Mouse (Mus musculus) neural tube, embryonic 14.5 days (tissue): ENCODE data around the gene Adad1. TPM values are rescaled to one million over a fixed set of nuclear protein-coding genes. Genes with fewer than 3 reads are reported as not detected.
A peak's percentile ranks its signal among the peaks of the same experiment; 100 is the strongest.

ENCODE experiments used
- ATAC-seq: fragments of 200-750 bp; cut with Nextera tagmentation; 2 replicates; pipeline ENCODE4 v1.8.0; 2017; ENCODE audit warnings: low read depth, mild to moderate bottlenecking, moderate TSS enrichment, moderate library complexity
- H3K27ac ChIP-seq: fragments of 300-500 bp; sonication (generic); 2 replicates; pipeline ENCODE4 v1.5.1; 2014; ENCODE audit warnings: low read depth, mild to moderate bottlenecking, control low read depth, low read length, moderate library complexity, mixed read lengths
- H3K27me3 ChIP-seq: fragments of 300-500 bp; sonication (generic); 2 replicates; pipeline ENCODE4 v1.6.1; 2014; ENCODE audit warnings: low read length; ENCODE audit not compliant: control insufficient read depth, insufficient read depth
- H3K36me3 ChIP-seq: fragments of 300-500 bp; sonication (generic); 2 replicates; pipeline ENCODE4 v1.6.1; 2014; ENCODE audit warnings: low read length, mixed read lengths; ENCODE audit not compliant: control insufficient read depth, insufficient read depth
- H3K4me1 ChIP-seq: fragments of 300-500 bp; sonication (generic); 2 replicates; pipeline ENCODE4 v1.6.1; 2014; ENCODE audit warnings: low read length; ENCODE audit not compliant: control insufficient read depth, insufficient read depth
- H3K4me2 ChIP-seq: fragments of 300-500 bp; sonication (generic); 2 replicates; pipeline ENCODE4 v1.6.1; 2014; ENCODE audit warnings: mild to moderate bottlenecking, low read depth, low read length, control low read depth
- H3K4me3 ChIP-seq: fragments of 300-500 bp; sonication (generic); 2 replicates; pipeline ENCODE4 v1.5.1; 2014; ENCODE audit warnings: low read depth, low read length, control low read depth, mixed read lengths
- H3K9ac ChIP-seq: fragments of 300-500 bp; sonication (generic); replicated peaks from 2 replicates; pipeline ENCODE4 v1.6.1; 2014; ENCODE audit warnings: low read depth, mild to moderate bottlenecking, control low read depth, low read length, mixed read lengths
- H3K9me3 ChIP-seq: fragments of 300-500 bp; sonication (generic); 2 replicates; pipeline ENCODE4 v1.6.1; 2016; ENCODE audit warnings: low read length; ENCODE audit not compliant: control insufficient read depth
- WGBS: fragments of 180-500 bp; shearing (Covaris S2); extraction: QIAGEN DNeasy Blood & Tissue Kit; methylation state at CpG from one replicate; pipeline ENCODE4 v1.1.7; 2014; 5-methylcytosine and 5-hydroxymethylcytosine counted together
- polyA plus RNA-seq: library from polyadenylated mRNA; unstranded; fragments of >200 nt; fragmentation: Nextera tagmentation; extraction: Ambion mirVana; gene quantifications from 2 replicates; pipeline ENCODE4 v1.2.1, GENCODE M21; 2014

The Adad1 gene
- 0.26 TPM in 1 of 2 replicates, not detected in the other for polyA plus RNA-seq

DNA sequence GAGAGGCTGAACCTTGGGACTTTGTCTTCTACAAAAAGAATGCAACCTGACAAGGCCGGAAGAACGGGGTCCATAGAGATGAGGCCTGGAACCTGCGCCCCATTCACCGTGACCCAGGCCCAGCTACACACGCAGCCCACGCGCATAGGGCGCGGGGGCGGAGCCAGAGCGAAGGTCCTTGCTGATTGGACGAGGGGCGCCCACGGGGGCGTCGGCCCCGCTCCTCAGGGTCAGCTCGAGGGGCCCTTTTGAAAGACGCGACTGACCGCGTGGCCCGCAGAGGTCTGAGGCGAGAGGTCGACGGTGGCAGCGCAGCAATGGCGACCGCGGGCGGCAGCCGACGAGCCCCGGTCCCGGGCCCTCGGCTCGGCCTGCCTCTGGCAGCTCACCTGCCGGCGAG, at the start of gene Adad1:
Gene Adad1 (plus strand): TSS at position 122 of the 400 bp plus-strand sequence.
- Histone ChIP-seq H3K9ac (no peak within 1 kb of the TSS), H3K27ac (no peak within 1 kb of the TSS), H3K27me3 (no peaks in the 10 kb centered on the region), H3K4me3 (peak within 1 kb of the TSS; percentile 18; the same call in 1 of the 2 replicates), H3K4me2 (peak within 1 kb of the TSS; percentile 24; the same call in 1 of the 2 replicates), H3K36me3 (no peaks in the 10 kb centered on the region), H3K9me3 (peaks cover 8% of the 10 kb centered on the region), H3K4me1 (no peaks in the 10 kb centered on the region)
- ATAC-seq, result peak; percentile 65; the same call in 1 of the 2 replicates
- WGBS, result 50% methylated on average over 39 of the region's 39 CpGs

GRCm38 (mm10) chr3:37037979-37038378, 25.3 kb upstream of the Adad1 start:
- no peak for ATAC-seq
- 97% methylated on average over 2 of the region's 2 CpGs for WGBS
- H3K36me3 ChIP-seq, result peaks cover 36% of the 10 kb centered on the region

DNA sequence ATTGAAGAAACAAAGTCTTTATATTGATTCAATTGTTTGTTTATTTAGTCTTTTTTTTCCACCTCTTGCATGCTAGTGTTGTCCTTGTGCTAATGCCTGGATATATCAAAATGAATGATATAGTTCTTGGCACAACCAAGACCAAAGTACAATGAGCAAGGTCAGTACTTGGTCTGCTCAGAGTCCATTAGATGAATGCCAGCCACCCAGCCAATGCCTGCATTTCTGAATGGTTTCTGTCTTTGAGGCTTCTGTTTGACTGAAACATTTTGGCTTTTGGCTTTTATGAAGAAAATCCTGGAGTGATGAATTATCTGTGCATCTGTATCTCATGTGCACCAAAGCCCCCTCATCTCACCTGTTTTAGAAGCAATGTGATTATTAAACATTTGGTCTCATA, 23.5 kb upstream of the Adad1 start:
- Histone ChIP-seq H3K9ac (no peak overlapping the region), H3K27ac (no peak overlapping the region), H3K27me3 (no peaks in the 10 kb centered on the region), H3K36me3 (peaks cover 37% of the 10 kb centered on the region), H3K4me1 (no peaks in the 10 kb centered on the region), H3K9me3 (no peaks in the 10 kb centered on the region), H3K4me3 (no peak overlapping the region), H3K4me2 (no peak overlapping the region)
- no peak for ATAC-seq

More at GRCm38 (mm10) chr3:37037979-37038378, 25.3 kb upstream of the Adad1 start:
- no peak overlapping the region for H3K4me2 ChIP-seq
- no peak overlapping the region for H3K4me3 ChIP-seq
- no peaks in the 10 kb centered on the region for H3K4me1 ChIP-seq
- H3K9ac ChIP-seq, result no peak overlapping the region
- H3K9me3 ChIP-seq, result no peaks in the 10 kb centered on the region
- no peaks in the 10 kb centered on the region for H3K27me3 ChIP-seq
- no peak overlapping the region for H3K27ac ChIP-seq

- H3K9ac ChIP-seq, result no peak overlapping the region
- H3K4me2 ChIP-seq, result no peak overlapping the region
- no peak overlapping the region for H3K27ac ChIP-seq
- no peaks in the 10 kb centered on the region for H3K27me3 ChIP-seq
- peaks cover 20% of the 10 kb centered on the region for H3K36me3 ChIP-seq
- no peak overlapping the region for H3K4me3 ChIP-seq
- no peaks in the 10 kb centered on the region for H3K4me1 ChIP-seq
- H3K9me3 ChIP-seq, result no peaks in the 10 kb centered on the region
- no peak for ATAC-seq
- 96% methylated on average over 1 of the region's 1 CpGs for WGBS
Measured at GRCm38 (mm10) chr3:37051491-37051890, 11.8 kb upstream of the Adad1 start.

DNA sequence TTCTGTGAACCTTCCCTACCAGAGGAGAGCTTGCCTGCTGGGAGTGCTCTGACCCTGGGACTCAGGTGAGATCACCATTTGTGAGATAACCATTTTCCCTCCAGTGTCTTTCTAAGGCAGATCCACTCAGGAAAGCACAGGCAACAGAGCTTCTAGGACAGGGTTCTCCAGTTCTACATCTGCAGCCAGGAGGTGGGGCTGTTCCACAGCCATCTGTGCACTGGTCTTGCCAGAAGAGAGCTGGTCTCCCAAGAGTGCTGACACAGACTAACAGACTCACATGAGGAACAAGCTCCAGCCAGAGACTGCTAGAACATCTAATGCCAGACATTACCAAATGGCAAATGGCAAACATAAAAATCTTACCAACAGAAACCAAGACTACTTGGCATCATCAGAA, 9.9 kb downstream of the Adad1 start:
- no peak overlapping the region for H3K4me3 ChIP-seq
- H3K27ac ChIP-seq, result no peak overlapping the region
- no peak overlapping the region for H3K4me2 ChIP-seq
- H3K4me1 ChIP-seq, result no peaks in the 10 kb centered on the region
- no peaks in the 10 kb centered on the region for H3K36me3 ChIP-seq
- H3K9me3 ChIP-seq, result peaks cover under 1% of the 10 kb centered on the region; the same call in 1 of the 2 replicates
- no peak for ATAC-seq
- no peaks in the 10 kb centered on the region for H3K27me3 ChIP-seq
- no peak overlapping the region for H3K9ac ChIP-seq

DNA sequence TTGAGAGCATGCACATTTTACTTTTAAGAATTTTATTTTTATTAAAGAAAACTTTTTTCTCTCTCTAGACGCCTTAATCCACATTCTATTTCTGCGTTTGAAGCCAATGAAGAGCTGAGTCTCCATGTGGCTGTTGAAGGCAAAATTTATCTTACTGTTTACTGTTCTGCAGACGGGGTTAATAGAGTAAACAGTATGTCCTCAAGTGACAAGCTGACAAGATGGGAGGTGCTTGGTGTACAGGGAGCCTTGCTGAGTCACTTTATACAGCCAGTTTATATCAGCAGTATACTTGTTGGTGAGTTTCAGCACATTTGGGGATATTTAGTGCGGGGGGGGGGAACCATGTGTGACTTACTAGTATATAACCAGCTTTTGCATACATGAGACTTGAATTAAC, 21.5 kb downstream of the Adad1 start:
- WGBS, result 86% methylated on average over 4 of the region's 4 CpGs
- Histone ChIP-seq H3K36me3 (no peaks in the 10 kb centered on the region), H3K4me1 (no peaks in the 10 kb centered on the region), H3K27me3 (no peaks in the 10 kb centered on the region), H3K27ac (no peak overlapping the region), H3K4me2 (no peak overlapping the region), H3K9ac (no peak overlapping the region), H3K4me3 (no peak overlapping the region), H3K9me3 (no peaks in the 10 kb centered on the region)
- no peak for ATAC-seq

DNA sequence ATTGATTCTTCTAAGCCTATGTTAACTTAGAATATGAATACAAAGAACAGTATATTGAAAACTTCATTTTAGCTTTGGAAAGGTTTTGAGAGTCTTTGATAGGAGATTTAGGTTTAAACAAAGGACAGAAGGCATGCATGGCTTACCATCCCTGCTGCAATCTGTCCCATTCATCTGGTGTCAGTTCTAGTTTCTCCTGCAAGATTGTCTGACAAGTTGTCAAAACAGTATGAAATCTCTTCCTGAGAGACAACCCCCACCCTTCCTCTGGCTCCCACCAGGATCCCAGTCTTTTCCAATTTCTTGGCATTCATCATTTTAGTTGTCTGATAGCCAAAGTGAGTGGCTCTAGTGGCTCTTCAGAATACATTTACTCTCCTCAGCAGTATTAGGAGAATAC, 27.4 kb downstream of the Adad1 start:
- no peak overlapping the region for H3K4me2 ChIP-seq
- no peaks in the 10 kb centered on the region for H3K36me3 ChIP-seq
- no peak overlapping the region for H3K27ac ChIP-seq
- H3K9ac ChIP-seq, result no peak overlapping the region
- no peaks in the 10 kb centered on the region for H3K4me1 ChIP-seq
- no peaks in the 10 kb centered on the region for H3K27me3 ChIP-seq
- no peak for ATAC-seq
- H3K9me3 ChIP-seq, result no peaks in the 10 kb centered on the region
- no peak overlapping the region for H3K4me3 ChIP-seq

DNA sequence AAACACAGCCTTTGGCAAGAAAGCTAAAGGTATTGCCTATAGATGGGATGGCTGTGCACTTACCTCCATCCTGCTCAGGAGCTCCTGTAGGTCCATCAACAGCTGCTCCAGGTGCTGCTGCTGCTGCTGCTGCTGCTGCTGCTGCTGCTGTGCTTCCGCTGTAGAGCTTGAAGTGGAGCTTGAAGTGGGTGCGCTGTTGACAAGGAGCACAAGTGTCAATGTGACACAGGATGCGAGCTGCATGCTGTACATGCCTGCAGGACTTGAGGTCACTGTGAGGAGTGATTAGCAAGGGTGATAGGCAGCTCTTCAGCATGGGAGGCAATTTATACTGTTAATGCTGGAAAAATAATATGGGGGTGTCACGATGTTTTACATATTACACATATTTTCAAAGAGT, 62.3 kb downstream of the Adad1 start, which contains the start of gene Il2:
Gene Il2 (minus strand): TSS at position 305 of the 400 bp plus-strand sequence.
- no peak within 1 kb of the TSS for H3K27ac ChIP-seq
- no peaks in the 10 kb centered on the region for H3K4me1 ChIP-seq
- H3K4me2 ChIP-seq, result no peak within 1 kb of the TSS
- H3K27me3 ChIP-seq, result no peaks in the 10 kb centered on the region
- WGBS, result 88% methylated on average over 4 of the region's 4 CpGs
- H3K4me3 ChIP-seq, result no peak within 1 kb of the TSS
- no peak for ATAC-seq
- no peaks in the 10 kb centered on the region for H3K36me3 ChIP-seq
- no peaks in the 10 kb centered on the region for H3K9me3 ChIP-seq
- H3K9ac ChIP-seq, result no peak within 1 kb of the TSS

DNA sequence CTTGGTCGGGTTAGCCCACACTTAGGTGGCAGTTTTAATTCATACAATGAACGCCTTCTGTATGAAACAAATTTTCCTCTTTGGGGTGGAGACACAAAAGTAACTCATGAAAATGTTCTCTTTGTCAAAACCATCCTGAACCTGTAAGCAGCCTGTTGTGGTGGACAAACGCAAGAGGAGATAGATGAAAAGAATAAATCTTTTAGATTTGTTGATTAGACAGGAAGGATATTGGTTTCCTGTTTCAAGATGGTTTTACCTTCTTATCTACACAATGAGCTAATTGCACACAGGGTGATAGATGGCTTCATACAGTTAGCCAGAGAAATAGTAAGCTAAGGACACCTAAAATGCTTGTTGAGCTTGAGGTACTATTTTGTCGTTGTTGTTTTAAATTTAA, 62.8 kb downstream of the Adad1 start:
- ATAC-seq, result no peak
- H3K4me1 ChIP-seq, result no peaks in the 10 kb centered on the region
- WGBS, result 86% methylated on average over 4 of the region's 4 CpGs

More for the DNA sequence above, 62.8 kb downstream of the Adad1 start:
- Histone ChIP-seq H3K36me3 (no peaks in the 10 kb centered on the region), H3K4me2 (no peak overlapping the region), H3K27me3 (no peaks in the 10 kb centered on the region), H3K27ac (no peak overlapping the region), H3K9me3 (no peaks in the 10 kb centered on the region), H3K9ac (no peak overlapping the region), H3K4me3 (no peak overlapping the region)
